Mouse (Mus musculus): Measurements from ENCODE around the gene Ggnbp2.

Gene Ggnbp2
- long read RNA-seq, experiment 1, partial matches to known transcripts = 63 of 76 reads
- long read RNA-seq, experiment 1, other reads (novel, unspliced or antisense) = 9 of 76 reads
- long read RNA-seq, experiment 2, partial matches to known transcripts = 60 of 77 reads
- long read RNA-seq, experiment 2, other reads (novel, unspliced or antisense) = 16 of 77 reads

DNA sequence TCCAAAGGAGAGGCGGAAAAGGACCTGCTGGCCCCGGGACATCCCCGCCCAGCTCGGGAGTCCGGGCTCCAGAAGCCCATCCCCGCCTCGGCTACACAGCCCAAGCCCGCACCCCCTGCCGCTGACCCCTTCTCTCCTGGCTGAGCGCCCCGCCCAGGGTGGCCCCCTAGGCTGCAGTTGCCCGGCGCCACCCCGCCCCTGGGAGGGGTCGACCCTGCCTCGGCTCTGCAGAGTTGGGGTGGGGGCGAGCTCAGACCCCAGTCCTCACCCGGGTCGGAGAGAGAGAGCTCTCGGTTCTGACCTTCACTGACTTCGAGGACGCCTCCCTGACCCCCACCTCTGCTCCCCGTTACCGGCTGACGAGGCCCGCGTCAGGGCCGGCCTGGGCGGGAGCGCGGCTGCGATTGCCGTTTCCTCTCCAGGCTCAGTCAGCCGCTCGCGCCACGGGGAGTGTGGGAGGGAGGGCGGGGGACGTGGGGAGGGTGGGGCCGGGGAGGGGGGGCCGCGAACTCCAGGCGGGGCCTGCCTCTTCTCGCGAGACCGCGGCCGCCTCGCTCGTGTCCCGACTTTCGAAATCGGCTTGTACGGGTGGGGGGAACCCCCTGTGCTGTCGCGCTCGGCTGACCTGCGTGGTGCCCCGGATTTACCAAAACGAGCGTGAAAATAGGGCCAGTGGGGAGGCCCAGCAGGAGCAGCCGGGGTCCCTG, at the start of gene Ggnbp2:
Gene Ggnbp2 (minus strand): TSS at position 481 of the 707 bp plus-strand sequence.
- intact Hi-C loops (cut with DNase I) = no loop called here

DNA sequence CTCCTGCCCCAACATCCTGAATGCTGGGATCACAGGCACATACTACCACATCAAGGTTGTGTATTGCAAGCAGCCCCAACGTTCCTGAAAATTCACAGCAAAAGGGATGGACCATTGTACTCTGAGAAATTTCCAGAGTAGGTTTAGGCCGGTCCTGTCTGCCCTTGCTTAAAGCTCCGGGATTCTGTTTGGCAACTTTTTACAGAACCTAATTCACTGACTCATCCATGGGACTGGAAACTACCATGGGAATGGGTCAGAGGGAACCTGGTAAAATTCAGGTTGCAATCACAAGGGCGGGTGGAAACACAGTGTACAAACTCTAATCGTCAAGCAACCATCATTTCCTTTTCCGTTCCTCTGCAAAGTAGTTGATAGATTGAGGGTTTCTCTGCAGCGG, 49.3 kb upstream of the Ggnbp2 start:
- intact Hi-C loops (cut with DNase I) = loop anchor here (5.0 kb wide), 1 partner anchor 57 kb away; no protein-coding TSS in a partner anchor

DNA sequence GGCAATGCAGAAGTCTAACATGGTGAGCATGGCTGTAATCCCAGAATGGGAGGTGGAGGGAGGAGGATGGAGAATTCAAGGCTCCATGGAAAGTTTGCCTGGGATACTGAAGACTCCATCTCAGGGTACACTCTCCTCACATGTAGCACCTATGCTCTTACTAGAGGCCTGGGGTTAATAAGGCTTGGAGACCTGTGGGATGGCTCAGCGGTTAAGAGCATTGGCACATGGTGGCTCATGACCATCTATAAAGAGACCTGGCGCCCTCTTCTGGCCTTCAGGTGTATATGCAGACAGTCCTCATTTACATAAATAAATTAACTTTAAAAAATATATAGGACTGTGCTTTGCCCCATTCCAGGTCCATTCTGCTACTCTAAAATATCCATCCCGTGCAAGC, 48.7 kb upstream of the Ggnbp2 start:
- intact Hi-C loops (cut with DNase I) = loop anchor here (5.0 kb wide), 1 partner anchor 58 kb away; no protein-coding TSS in a partner anchor

DNA sequence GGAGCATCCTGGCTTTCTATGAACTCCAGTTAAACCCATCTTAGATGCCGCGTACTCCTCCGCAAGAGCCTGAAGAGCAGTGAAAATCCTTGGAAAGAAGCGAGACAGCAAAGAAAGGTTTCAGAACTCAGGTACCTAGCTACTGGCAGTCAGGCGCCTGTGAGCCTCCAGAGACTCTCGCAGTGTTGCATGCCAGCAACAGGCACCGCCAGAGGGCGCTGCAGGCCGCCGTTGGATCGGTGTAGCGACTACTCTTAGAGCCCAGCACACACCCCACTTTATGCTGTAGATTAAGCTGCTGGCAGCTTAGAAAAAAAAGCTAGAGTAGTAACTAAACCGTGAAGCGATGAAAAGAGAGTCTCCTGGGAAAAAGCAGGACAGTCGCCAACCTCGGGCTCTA, 47.8 kb upstream of the Ggnbp2 start:
- intact Hi-C loops (cut with DNase I) = loop anchor here (5.0 kb wide), 1 partner anchor 59 kb away; no protein-coding TSS in a partner anchor

DNA sequence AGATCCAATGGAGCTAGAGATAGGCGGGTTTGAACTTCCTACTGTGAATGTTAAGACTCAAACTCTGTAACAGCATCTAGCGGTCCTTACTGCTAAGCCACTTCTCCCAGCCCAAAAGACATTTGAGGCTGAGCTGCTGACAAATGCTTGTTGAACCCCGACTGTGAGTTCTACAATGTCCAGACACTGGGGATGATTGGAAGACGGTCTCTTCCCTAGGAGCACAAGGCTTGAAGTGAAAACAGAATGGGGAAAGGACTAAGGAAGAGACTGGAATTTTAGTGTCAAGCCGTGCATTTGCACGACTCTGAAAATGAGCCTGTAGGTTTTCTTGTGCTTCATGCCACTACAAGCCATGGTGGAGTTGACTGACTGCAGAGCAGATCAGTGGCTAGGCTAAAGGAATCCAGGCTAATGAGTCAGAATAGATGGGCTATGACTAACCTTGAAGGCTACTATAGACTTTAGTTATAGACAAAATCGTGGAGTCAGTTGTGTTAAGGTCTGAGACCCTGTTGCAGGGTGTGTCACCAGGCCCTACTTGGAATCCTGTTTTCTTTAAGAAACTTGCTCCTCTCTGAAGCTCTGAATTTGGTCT, 46.2 kb upstream of the Ggnbp2 start:
- intact Hi-C loops (cut with DNase I) = loop anchor here (5.0 kb wide), 1 partner anchor 60 kb away; no protein-coding TSS in a partner anchor

DNA sequence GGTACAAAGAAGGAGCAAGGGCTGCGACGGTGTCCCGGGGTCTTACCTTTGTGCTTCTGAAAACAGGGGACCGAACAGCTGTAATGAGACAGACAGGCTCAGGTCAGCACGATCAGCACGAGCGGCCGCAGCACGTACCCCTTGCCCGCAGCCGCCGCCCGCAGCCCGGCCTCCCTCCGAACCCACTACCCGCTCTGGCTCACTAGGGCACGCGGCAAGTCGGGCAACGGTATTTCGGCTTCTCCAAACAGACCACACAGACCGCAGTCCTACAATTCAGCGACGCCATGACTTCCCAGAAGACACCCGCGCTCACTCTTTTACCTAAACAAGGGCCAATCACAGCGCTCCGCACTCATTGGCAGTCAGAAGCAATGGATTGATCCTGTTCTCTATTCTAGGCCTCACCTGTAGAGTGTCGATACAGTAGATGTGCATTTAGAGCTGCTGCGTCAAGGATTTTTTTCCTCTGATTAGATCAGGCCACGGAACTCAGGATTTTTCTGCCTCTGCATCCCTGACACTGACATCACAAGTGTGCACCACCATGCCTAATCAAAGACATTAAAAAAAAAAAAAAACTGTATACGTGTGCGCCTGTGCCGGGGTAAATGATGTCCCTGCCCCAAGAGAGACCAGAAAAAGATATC, 45.6 kb upstream of the Ggnbp2 start, which contains the start of gene Znhit3:
Gene Znhit3 (minus strand): TSS at position 314 of the 650 bp plus-strand sequence.
- intact Hi-C loops (cut with DNase I) = loop anchor here (5.0 kb wide), 1 partner anchor 61 kb away; no protein-coding TSS in a partner anchor

DNA sequence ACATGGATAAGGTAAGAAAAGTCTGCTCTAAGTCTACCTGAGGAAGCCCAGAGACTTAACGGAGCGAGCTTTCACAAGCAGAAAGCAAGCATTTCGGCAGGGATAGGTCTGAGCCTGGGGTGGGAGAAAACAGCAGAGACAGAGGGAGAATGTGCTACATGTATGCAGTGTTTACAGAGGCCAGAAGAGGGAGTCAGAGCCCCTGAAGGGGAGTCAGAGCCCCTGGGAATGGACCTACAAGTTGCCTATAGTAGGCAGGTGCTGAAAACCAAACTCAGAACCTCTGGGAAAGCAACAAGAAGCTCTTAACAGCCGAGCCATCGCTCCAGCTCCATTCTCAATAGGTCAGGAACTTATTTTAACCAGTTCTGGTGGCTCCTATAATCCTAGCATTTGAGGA, 44.1 kb upstream of the Ggnbp2 start:
- intact Hi-C loops (cut with DNase I) = loop anchor here (5.0 kb wide), 1 partner anchor 63 kb away; no protein-coding TSS in a partner anchor

DNA sequence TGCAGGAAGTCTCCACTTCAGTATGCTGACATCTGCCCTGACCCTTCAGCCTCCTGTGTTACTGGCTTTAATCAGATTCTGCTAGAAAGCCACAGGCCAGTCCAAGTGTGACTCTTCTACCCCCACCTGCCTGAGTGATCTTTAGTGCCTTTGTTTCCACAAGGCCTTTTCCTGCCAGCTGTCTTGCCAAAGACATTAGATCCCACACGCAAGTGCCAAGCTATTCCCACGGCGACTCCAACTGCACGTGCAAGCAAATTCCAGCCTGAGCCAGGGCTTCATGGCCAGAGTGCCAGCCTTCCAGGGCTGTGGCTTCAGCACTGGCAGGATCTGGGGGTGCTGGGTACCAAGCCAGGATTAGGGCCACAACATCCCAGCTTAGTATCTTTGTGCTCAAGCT, 39.8 kb upstream of the Ggnbp2 start:
- intact Hi-C loops (cut with DNase I) = no loop called here

DNA sequence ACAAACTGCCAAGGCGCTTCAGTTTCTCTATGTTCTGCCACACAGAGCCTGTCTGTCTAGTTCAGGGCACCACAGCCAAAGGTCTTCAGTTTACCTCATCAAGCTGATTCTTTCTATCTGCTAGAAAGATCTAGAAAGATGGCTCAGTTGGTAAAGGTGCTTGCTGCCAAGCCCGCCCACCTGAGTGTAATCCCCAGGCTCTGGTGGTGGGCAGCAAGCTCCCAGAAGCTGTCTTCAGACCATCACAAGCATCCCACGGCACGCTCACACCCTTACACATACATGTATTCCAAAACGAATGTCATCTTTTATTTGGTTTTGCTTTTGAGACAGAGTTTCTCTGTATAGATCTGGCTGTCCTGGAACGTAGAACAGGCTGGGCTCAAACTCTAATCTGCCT, 37.9 kb upstream of the Ggnbp2 start:
- intact Hi-C loops (cut with DNase I) = no loop called here

DNA sequence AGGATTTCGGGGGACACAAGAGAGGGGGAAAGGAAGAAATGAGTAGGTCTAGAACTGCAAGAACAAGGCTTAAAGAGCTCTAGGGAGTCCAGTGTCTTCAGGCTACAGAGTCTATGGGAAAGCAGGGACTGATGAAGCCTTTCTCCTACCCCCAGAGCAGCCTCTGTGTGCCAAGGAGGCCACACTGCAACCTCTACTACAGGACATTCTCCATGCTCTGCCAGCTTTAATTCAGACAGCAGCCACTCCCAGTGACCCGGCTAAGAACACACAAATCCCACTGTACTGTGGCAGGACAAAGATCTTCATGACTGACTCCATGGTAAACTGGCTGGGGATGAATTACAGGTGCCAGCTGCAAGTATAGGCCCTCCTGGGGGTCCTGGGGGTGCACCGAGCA, 36.5 kb upstream of the Ggnbp2 start:
- intact Hi-C loops (cut with DNase I) = no loop called here

DNA sequence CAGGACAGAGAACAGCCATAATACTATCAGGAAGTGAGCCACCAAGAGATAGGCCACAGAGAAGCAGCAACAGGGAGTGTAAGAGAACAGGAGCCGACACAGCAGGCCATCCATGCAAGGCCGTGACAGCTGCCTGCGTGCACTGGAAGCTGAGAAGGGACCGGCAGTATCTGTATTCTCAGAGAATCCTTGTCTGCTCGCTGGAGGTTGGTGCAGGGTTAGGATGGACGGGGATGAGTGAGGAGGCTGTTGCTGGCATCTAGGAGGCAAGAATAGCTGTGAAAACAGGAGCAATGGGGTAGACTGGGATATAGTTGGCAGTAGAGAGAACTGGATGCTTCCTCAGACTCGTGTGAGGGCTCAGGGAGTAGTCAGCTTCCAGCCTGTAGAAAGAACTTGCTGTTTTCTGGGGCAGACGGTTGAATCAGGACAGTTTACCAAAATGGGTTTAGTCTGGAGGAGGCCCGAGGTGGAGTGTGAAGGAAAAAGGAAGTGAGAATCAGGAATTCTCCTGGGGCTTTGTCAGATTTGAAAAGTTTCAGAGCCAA, 34.1 kb upstream of the Ggnbp2 start:
- intact Hi-C loops (cut with DNase I) = no loop called here

DNA sequence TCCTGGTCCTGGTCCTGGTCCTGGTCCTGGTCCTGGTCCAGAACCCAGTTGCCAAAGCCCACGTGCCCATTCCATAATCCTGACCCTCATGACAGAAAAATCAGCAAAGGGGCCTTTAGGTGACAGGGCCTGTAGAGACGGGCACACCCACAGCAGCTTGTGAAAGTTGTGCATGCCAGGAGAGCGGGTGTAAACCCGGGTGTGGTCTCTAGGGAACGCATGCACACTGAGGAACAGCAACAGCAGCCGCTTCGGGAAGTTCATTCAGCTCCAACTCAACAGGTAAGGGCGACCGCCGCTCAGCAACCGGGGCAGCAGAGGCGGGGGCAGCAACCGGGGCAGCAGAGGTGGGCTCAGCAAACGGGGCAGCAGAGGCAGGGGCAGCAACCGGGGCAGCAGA, 22.5 kb upstream of the Ggnbp2 start:
- intact Hi-C loops (cut with DNase I) = no loop called here

DNA sequence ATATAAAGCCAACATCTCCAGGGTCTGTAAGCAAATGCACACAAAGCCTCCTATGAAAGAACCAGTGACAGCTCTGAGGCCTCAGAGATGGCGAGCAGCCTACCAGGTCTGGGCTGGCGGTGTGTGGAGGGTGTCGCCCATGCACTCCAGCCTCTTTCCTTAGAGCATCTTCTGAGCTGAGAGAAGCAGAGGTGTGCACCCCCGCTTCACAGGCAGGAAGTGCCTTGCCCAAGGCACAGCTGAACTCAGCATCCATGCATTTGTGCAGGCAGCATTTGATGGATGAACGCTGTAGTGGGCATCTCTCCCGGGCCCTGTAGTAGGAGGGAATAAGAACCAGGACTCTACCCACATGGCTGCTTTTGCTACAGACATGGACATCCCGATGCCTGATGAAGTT, 21.1 kb upstream of the Ggnbp2 start:
- intact Hi-C loops (cut with DNase I) = no loop called here

DNA sequence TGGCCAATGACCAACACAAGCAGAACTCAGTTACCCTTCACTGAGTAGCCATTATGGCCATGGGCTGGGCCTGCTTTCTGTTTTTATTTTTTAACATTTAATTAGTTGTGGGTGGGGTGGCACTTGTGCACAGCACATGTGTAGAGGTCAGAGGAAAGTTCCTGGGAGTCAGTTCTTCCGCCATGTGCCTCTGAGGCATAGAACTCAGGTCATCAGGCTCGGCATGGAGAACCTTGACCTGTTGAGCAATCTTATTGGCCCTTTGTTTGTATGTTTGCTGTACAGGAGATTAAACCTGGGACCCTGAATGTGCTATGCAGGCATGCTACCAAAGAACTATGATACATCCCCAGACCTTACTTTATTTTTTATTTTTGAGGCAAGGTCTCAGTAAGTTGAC, 18.9 kb upstream of the Ggnbp2 start:
- intact Hi-C loops (cut with DNase I) = no loop called here

DNA sequence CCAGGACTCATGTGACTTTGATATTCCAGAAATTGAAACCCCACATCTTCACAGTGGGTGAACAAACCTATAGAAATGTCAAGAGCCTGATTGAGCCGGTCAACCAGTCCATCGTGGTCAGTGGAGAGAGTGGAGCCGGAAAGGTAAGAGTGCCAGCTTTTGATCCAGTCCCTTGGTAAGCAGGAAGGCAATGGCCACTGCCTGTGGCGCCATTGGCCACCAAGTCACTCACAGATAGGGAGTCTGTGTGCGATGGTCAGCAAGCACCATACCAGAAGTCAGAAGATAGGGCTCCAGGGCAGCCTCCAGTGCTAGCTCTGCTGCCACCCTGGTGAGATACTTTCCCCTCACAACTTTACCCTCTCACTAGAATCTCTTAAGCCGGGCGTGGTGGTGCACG, 17.4 kb upstream of the Ggnbp2 start:
- intact Hi-C loops (cut with DNase I) = no loop called here

DNA sequence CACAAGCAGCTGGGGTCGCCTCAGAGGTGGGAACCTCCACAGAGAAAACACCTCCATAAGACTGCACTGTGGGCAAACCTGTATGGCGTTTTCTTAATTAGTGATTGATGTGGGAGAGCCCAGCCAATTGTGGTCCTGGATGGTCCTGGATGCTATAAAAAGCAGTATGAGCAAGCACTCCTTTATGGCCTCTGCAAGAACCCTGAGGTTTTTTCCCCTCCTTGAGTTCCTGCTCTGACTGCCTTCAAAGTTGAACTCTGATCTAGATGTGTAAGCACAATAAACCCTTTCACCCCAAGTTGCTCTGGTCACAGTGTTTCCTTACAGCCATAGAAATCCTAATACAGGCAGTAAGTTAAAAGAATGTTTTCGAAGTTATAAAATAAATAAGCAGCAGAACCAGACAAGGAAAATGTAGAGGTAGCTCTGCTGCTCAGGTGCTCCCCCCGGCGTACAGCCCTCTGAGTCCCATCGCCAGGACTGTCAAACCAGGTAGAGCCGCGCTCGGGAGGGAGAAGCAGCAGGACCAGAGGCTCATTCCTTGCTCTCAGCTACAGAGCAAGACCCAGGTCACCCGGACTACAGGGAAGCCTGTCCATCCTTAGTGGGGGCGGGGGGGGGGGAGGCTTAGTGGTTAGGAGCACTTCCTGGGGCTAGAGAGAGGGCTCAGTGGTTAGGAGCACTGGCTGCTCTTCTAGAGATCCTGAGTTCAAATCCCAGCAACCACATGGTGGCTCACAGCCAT, 16.3 kb upstream of the Ggnbp2 start:
- intact Hi-C loops (cut with DNase I) = no loop called here

DNA sequence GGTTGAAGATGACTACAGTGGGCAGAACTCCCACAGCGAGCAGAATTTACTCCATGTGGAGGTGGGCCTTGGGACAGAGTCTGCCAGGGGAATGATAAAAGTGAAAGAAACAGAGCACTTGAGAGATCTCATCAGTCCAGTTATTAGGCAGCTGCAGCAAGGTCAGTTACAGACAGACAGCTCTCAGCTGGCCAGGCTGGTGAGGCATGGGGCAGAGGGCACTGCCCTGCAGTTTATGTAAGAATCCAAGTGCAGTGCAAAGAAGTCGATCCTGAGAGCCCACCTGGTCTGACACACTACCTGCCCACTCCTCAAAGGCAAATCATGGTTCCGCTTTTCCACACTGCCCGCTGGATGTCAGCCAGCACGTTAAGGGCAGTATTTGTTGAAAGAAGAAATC, 15.6 kb upstream of the Ggnbp2 start:
- intact Hi-C loops (cut with DNase I) = no loop called here

DNA sequence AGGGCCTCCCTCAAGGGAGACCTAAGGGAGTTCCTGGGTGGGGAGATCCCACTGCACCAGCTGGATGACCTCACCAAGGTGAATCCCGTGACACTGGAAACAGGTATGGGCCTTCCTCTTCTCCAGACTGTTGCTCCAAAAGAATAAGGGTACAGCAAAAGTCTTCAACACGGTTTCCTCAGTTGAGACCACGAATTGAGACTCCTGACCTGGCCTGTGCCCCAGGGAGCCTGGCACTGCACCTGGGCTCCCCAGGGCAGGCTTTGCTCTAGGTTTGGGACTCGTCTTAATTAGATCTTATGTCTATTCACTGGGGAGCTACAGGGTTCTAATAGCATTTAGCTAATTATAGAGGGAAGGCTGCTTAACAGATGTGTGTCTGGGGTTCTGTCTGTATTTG, 14.6 kb upstream of the Ggnbp2 start:
- intact Hi-C loops (cut with DNase I) = no loop called here

DNA sequence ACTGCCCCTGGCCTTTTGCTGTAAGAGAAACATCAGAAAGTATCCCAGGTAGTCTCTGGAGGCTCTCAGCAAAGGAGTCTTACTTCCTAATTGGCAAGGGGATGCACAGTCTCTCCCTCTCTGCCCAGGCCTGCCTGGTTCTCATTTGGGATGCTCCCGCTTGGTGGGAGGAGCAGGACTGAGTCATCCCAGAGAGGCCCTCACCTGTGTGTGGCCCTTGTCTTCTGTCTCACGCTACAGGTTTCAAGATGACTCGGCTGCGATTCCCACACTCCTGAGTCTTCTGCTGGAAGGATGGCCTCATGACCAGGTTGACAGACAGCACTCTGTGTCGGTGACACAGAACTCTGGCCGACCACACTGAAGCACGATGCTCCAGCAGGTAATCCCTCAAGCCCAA, 11.7 kb upstream of the Ggnbp2 start:
- intact Hi-C loops (cut with DNase I) = no loop called here

DNA sequence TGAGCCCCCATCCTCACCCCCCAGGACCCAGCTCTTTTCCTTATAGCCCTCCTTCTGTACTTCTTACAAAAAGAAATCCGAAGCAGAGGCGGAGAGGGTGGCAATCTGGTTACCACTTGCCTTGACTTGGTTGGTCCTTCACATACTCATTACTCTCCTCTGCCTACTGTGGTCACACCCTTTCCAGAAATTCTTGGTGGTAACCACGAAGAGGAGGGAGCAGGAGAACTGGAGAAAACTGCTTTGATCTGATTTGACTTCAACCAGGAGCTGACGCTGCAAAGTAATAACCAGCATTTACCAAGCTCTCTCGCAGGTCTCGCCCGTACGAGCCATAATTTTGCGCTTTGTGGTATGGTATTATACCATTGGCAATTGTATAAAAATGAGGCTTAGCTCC, 10.4 kb upstream of the Ggnbp2 start:
- intact Hi-C loops (cut with DNase I) = no loop called here

DNA sequence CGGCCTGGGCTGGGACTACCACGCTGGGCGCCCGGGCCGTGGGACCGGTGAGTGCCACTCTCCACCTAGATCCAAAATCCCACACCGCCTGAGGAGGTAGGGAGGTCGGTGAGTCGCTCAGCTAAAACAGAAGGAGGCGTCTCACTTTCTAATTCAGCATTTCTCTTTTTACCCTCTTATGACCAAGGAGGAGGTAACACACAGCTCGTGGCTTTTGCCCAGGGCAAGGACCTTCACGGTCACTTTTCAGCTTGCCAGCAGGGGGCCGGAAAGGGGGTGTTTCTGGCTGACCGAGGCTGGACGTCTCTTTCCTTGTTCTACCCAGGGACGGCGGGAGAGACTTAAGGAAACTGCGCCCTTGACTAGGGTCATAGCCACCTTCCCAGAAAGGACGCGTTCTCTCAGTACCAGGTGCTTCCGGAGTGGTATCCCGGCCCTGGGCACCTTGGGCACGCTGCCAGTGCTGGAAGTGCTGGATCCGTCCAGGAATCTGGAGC, 9.9 kb upstream of the Ggnbp2 start:
- intact Hi-C loops (cut with DNase I) = no loop called here

All from adrenal gland (tissue).